Mouse (Mus musculus): ENCODE data around the gene Rps3.
A peak's percentile ranks its signal among the peaks of the same experiment; 100 is the strongest.

The Rps3 gene

DNA sequence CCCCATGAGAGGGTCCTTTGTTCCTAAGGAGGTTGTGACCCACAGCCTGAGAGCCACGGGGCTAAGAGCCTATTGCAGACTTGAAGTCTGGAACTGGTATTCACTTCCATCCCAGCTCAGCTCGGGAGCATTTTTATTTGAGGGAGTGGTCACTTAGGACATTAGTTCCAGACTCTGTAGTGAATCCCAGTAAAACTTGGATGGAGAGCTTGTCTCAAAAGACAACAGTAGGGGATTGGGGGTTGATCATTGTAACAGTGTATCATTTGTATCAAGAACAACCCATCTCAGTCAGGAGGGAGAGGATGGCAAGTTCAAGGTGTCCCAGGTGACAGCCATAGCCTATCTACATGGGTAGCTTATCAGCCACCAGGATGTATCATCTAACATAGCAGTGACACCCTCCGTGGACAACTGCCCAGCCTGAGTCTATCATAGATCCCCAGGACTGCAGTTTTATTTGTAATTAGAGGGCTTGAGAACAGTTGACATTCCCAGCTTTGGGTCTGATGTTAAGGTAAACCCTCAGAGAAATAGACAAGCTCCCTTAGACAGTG, 6.9 kb downstream of the Rps3 start:
- DNase-seq (ENCODE audit: low spot score in 2 of 2) = no peak

DNA sequence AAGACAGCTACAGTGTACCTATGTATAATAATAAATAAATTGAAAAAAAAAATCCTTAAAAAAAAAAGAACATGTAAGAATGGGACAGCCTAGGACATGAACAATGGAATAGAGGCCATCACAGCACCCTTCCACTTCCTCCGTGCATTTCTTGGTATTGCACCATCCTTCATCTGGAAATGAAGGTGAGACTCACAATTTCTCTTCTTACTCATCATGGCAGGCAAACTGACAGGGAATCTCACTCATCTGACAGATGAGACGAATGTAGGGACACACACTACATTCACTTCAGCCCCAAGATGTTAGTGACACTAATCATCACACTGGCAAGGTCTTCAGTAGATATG, 8.0 kb downstream of the Rps3 start:
- no peak for DNase-seq (ENCODE audit: low spot score in 2 of 2)

DNA sequence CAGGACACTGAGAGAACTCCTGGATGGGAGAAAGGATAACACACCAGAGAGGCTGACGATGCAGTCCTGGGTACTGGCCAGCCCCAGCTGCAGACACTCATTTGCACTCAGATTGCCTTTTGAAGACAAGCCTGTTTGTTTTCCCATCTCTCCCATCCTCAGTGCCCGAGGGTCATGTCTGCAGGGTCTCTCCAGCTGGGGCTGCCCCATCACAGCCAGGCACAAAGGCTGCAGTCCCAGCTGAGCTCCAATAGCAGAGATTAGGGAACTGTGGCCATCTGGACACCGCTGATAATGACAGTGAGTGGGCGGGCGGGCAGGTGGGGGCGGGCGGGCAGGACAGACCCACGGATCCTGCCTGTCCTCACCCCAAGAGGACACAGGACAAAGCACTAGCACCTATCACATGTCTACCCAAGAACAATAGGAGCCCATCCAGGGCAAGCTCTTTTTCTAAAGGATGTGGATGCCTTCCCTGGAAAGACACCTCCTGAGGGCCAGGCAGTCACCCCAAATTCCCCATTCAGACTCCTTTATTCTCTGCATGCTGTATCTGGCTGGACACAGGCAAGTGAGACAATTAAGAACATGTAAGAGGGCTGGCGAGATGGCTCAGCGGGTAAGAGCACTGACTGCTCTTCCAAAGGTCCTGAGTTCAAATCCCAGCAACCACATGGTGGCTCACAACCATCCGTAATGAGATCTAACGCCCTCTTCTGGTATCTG, 8.5 kb downstream of the Rps3 start:
- DNase-seq (ENCODE audit: low spot score in 2 of 2) = no peak

DNA sequence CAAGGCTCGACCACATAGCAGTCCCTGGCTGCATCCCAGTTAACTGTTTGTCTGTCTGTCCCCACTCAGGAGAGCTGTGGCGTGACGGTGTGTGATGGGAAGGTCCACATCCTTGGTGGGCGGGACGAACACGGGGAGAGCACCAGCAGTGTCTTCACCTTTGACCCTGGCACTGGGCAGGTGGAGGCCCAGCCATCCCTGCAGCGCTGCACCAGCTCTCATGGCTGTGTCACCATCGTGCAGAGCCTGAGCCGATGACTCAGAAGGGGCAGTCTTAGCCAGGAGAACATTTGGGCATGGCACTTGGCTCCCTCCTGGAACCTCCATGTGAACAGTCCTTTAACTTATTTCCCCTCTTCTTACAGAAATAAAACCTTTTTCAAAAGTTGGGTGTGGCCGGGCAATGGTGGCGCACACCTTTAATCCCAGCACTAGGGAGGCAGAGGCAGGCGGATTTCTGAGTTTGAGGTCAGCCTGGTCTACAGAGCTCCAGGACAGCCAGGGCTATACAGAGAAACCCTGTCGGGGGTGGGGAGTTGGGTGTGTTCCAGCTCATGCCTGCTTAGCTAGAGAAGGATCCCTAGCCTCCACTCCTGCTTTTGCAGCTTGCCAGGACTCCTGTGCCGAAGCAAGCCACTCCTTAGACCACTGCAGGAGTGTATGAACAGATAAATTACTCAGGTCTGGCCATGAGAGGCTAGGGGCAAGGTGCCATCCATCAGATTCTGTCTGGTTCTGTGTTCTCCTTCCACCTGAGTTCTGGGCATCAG, 9.7 kb downstream of the Rps3 start:
- no peak for DNase-seq (ENCODE audit: low spot score in 2 of 2)

DNA sequence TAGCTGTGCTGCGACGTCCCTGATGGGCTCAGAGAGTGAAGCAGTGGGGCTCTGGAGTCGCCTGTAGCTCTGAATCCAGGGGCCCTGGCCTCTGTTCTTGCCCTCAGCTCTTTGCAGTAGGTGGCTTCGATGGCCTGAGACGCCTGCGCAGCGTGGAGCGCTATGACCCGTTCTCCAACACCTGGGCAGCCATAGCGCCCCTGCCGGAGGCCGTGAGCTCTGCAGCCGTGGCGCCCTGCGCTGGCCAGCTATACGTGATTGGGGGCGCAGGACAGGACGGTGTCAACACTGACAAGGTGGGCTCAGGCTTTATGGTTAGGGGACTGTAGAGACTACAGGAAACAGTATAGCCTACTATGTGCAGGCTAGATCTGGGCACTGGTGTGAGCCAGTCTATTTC, 12.0 kb downstream of the Rps3 start:
- no peak for DNase-seq (ENCODE audit: low spot score in 2 of 2)

DNA sequence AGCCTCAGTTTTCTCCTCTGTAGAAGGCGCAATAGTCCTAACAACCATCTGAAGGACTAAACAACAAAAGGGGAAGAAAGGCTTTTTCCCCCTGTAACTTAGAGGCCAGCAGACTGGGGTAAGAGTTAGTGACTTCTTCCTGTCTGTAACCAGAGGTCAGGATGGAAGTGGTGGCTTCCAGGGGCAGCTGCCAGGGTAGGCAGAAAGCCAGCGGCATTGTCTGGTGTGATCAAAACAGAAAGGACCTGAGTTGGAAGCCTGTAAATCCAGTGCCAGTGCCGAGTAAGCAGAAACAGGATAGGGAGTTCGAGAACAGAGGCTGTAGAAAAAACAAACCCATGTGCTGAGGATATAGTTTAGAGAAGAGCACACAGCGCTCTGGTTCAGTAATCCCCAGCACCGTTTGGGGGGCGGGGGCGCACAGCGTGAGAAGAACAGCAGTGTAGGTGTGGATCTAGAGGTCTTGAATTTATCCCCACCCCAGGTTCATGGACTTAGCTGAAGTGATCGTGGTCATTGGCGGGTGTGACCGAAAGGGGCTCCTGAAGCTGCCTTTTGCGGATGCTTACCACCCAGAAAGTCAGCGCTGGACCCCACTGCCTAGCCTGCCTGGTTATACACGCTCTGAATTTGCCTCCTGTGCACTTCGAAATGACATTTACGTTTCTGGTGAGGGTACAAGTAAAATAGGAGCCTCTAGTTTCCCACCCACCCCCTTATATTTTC, 13.7 kb downstream of the Rps3 start:
- no peak for DNase-seq (ENCODE audit: low spot score in 2 of 2)

DNA sequence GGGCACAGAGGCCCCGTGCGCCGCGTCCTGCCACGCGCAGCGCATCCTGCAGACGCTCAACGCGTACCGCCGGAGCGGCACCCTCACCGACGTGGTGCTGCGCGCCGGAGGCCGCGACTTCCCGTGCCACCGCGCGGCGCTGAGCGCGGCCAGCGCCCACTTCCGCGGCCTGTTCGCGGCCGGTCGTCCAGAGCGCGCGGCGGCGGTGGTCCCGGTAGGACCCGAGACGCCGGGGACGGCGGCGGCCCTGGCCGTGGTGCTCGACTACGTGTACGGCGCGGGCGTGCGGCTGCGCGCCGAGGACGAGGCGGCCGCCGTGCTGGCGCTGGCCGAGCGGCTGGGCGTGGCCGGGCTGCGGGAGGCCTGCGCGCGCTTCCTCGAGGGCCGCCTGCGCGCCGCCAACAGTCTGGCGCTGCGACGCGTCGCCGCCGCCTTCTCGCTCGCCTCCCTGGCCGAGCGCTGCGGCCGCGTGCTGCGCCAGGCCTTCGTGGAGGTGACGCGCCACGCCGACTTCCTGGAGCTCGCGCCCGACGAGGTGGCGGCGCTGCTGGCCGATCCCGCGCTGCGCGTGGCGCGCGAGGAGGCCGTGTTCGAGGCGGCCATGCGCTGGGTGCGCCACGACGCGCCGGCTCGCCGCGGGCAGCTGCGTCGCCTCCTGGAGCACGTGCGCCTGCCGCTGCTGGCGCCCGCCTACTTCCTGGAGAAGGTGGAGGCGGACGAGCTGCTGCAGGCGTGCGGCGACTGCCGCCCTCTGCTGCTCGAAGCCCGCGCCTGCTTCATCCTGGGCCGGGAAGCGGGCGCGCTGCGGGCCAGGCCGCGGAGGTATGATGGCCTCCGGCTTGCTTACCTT, 15.0 kb downstream of the Rps3 start:
- peak; percentile 52 to 70 for DNase-seq (ENCODE audit: low spot score in 2 of 2)

DNA sequence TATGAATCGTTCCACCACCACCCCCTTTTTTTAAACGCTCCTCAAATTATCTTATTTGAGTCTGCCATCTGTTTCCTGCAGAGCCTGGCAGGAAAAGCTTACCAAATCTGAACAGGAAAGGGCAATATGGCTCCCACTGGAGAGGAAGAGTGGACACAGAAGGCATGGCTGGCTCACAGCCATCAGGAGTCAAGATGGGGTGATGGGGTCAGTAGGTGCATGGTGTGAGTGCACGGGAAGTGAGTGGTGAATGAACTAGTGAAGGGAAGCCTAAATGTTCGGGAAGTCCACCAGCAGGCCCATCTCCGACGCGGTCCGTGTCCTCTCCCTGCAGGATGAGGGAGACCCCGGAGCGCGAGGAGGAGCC, 15.6 kb downstream of the Rps3 start:
- DNase-seq (ENCODE audit: low spot score in 2 of 2) = no peak

DNA sequence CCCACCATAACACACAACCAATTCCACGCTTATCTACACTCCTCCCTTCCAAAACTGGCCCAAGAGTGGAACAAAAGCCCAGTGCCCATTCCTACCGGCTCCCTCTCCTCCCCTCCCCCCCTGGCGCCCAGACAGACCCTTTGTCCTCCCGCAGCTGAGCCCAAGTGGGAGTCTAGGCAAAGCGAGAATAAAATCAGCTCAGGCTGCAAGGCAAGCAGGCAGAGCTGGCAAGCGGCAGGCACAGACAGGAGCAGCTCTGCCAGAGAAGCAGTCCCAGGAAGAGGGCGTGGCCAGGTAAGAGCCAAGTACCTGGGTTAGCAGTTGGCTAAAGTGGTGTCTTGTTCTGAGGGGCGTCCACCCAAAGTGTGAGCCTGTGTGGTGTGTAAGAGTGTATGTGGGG, 17.7 kb downstream of the Rps3 start, which contains the start of gene Klhl35:
Klhl35 (plus strand) TSS at position 194 of the 400 bp plus-strand sequence.
- DNase-seq (ENCODE audit: low spot score in 2 of 2) = no peak

DNA sequence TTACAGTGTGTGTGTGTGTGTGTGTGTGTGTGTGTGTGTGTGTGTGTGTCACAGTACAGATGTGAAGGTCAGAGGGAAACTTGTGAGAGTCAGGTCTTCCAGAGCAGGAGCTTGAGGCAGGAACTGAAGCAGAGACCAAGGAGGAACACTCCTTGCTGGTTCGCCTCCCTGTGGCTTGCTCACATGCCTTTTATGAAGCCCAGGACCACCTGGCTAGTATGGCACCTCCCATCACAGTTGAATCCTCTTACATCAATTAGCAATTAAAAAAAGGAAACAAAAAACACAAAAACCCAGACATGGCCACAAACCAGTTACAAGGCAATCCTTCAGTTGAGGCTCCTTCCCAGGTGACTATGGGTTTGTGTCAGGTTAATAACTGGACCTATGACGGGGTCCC, 20.4 kb downstream of the Rps3 start:
- no peak for DNase-seq (ENCODE audit: low spot score in 2 of 2)

DNA sequence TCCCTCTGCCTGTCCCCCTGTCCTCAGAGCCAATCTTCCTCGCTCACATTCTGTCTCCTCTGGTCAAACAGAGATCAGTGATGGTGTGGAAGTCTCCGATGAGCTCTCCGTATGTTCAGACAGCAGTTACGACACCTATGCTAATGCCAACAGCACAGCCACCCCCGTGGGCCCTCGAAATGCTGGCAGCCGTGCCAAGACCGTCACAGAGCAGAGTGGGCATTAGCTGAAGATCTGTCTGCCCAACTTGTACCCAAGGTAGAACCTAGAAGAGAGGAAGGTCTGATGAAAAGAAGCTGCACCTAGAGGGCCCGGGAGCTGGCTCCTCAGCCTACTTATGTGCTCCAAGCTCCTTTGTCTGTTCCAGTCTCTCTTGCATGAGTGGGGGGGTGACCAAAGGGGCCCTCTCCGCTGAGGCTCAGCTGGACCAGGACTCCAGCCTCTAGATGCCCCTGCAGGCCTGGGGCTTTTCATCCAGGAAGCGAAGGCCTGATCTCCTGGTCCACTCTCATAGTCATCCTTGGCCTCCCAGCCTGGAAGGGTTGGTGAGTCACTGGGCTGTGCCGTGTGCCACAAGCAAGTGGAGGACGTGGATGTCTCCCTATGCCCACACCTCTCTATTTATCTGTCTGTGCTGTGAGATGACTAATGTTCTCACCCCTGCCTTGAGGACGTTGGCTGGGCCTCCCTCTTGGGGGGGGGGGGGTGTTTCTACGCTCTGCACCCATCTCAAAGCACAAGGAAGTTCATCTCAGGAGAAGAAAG, 23.5 kb downstream of the Rps3 start:
- no peak for DNase-seq (ENCODE audit: low spot score in 2 of 2)

DNA sequence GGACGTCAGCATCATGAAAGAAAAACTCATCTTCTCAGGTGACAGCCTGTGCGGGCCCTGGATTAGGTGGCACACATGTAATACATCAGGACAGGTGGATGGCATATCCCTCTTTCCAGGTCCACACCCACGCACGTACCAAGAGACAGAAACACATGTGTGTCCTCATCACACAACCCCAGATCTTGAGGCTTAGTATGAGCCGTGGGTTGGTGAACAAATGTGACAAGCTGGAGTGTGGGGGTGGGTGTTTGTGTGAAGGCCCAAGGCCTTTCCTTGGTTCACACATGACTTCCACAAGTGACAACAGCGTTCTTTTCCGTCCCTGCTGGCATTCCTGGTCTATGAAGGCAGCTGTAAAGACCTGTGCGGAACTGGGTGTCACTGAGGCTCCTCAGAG, 24.7 kb downstream of the Rps3 start:
- DNase-seq (ENCODE audit: low spot score in 2 of 2) = no peak

DNA sequence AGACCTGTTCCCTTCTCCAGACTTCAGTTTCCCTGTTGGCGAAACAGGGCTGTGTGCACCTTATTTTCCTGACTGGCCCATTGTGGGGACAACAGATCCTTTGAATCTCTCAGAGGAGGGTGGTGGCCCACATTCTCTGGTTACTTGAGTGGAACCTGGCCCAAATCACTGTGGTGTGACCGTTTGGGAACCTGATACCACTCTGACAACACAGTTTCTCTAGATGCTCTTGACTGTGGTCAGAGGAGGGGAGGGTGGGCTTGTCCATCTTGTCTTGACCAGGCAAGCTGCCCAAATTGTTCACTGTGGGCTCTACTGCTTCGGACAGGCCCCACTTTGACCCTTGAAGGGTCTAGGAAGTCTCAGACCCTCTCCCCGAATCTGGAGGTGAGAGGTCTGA, 29.5 kb downstream of the Rps3 start:
- no peak for DNase-seq (ENCODE audit: low spot score in 2 of 2)

DNA sequence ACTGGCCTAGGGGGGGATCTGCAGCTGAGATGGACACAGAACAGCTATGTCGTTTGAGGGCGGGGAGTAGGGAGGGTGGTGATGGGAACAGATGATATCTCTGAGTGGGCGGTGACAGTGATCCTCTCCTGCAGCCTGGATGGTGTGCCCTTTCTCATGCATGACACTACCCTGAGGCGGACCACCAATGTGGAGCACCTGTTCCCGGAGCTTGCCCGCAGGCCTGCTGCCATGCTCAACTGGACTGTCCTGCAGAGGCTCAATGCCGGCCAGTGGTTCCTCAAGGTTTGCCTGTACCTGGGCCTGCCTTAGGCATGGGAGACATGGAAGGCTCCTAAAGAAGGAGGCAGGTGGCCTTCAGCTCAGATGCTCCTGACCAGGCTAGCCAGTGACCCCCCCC, 30.7 kb downstream of the Rps3 start:
- no peak for DNase-seq (ENCODE audit: low spot score in 2 of 2)

DNA sequence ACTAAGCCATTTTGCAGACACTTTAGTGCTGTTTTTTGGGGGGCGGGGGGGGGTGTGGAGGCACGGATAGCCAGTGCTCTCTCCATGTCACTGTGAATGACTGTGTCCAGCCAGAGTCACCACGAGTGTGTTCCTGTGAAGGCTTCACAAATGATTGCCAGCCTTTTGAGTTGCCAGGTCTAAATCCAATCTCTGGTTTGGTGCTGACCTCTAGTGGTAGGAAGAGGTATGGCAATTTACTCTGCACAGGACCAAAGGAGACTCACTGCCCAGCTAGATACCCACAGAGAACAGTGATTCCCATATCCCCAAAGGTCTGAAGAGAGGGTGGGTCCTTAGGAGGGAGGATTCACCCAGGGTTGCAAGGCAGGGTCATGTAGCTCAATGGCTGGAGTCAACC, 32.8 kb downstream of the Rps3 start:
- DNase-seq (ENCODE audit: low spot score in 2 of 2) = peak; percentile 69 to 75

DNA sequence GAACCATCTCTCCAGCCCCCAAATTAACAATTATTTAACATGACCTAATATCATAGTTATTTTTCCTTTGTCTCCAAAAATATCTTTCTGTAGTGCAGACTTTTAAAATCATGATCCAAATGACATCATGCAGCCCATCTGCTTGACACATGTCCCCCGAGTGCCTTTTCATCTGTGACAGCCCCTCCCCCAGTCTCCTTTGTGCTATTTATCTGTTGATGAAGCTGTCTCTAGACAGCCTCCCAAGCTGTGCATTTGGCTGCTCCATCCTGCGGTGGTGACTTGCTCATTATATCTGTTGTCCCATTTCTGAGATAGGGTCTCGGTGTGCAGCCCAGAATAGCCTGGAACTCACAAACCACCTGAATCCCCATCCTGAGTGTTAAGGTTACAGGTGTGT, 33.8 kb downstream of the Rps3 start:
- DNase-seq (ENCODE audit: low spot score in 2 of 2) = no peak

DNA sequence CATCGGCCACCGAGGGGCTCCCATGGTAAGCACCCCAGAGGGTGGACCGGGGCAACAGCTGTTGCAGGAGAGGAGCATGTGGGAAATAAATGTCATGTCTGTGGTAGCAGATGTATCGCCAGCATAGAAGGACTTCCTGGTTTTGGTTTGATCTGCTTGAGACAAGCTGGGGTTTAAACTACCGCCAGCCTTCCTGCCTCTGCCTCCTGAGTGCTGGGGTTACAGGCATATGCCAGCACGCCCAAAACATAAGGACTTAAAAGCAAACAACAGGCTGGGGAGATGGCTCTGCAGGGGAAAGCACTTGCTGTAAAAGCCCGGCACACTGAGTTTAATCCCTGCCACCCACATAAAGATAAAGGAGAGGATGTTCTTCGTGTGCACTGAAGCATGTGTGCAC, 34.5 kb downstream of the Rps3 start:
- DNase-seq (ENCODE audit: low spot score in 2 of 2) = no peak

DNA sequence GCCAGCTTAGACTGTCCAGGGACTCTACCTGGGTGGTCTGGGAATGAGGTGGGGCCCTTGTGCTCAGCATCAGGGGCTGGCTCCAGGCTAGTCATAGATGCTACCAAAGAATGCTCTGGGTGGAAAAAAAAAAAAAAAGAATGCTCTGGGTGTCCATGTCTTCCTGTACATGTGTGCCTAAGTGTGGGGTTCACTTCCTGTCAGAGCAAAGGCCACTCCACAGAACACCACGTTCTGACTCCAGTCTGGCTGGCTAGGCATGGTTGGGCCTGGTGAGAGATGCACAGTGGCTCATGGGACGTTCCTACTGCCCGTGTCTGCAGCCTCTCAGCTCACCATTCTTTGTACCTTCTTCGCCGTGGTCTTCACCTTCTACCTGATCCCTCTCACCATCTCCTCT, 34.9 kb downstream of the Rps3 start:
- no peak for DNase-seq (ENCODE audit: low spot score in 2 of 2)

DNA sequence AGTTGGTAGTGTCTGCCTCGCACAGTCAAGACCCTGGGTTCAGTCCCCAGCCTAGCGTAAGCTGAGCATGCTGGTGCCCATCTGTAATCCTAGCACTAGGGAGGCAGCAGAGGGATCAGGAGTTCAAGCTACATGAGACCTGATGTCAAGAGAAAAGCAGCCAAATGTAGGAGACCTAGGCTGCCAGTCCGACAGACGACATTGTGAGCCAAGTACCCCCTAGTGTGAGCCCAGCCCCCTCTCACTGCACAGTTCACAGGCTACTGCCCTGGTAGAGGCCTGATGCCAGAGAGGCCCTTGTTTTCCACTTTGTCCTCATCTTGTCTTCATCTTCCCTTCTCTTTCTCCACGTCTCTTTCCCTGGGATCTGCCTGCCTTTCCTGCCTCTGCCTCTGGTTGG, 36.2 kb downstream of the Rps3 start:
- no peak for DNase-seq (ENCODE audit: low spot score in 2 of 2)

DNA sequence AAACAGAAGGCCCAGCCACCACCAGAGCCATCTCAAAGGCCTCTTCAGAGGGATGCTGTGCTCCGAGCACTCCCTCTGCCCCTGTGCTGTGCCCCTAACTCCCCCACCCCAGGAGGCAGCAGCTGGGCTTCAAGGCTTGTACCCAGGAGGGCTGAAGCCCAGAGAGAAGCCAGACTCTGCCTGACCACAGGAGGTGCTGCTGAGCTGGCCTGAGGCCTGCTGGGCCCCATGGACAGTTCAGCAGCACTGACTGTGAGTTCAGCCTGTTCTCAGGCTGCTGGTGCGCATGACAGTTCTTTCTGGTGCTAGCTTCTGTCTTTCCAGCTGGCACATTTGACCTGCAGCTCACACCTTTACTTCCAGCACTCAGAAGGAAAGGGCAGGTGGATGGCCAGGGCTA, 37.7 kb downstream of the Rps3 start:
- DNase-seq (ENCODE audit: low spot score in 2 of 2) = no peak

DNA sequence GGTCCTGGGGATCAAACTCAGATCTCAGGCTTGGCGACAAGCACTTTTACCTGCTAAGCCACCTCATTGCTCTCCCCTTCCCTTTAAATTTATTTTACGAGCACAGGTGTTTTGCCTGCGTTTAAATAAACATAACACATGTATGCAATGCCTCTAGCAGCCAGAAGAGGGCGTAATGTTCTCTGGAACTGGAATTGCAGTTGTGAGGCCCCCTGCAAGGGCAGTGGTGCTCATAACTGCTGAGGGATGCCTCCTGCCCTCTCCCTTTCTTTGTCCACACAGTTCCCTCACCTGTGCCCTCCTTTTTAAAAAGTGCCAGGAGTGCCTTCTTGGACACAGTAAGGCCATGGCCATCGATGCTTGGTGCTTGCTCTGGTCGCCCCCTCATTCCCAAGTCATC, 39.5 kb downstream of the Rps3 start:
- DNase-seq (ENCODE audit: low spot score in 2 of 2) = no peak

Measured in natural killer cell, adult 2 months (primary cell).